Mouse (Mus musculus) liver (tissue): Measurements from ENCODE around the gene Dgkg.
A peak's percentile ranks its signal among the peaks of the same experiment; 100 is the strongest.

Source experiments
- DNase-seq: peaks from one replicate; pipeline ENCODE4 v3.0.0-alpha.2; 2020; ENCODE audit warnings: mixed read lengths

Gene Dgkg

DNA sequence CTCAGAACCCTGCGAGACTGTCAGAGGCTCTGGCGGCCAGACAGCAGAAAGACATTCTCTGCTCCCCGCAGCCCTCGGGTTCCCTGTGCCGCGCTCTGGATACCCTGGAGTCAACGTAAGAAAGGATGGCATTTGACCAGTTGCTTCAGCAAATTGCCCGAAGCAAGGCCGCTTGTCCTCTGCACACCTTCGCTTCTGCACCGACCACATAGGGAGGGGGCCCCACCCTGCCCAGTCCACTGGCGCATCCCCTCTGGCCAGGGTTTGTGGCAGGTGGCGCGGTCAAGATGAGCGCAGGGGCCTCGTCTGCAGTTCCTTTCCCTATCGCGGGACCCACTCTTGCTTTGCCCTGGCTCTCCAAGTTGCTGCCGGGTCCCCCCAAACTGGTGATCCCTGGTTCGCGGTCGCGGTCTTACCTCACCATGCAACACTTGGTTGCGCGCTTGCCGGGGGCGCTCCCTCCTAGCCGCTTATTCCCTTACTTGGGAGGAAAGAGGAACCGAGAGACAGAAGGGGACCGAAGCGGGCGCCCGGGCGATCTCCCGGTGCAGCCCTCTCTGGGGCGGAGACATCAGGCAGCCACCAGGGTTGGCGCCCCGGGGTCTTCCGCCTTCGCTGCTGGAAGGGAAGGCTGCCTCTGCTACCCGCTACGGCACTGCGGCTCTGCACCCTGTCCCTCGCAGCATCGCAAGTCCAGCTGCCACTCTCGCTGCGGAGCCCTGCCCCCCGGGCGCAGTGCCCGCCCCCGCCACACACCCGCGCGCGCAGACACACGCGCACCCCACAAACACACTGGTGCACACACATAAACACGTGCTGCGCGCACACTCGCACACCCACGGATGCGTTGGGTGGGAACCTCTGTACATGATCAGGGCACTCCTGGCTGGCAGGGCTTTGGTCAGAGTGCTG, at the start of gene Dgkg:
Gene Dgkg (minus strand): TSS at position 689 of the 912 bp plus-strand sequence.
- DNase-seq, result peak; percentile 48

GRCm38 (mm10) chr16:22704946-22705345, 47.9 kb upstream of the Dgkg start:
- no peak for DNase-seq

DNA sequence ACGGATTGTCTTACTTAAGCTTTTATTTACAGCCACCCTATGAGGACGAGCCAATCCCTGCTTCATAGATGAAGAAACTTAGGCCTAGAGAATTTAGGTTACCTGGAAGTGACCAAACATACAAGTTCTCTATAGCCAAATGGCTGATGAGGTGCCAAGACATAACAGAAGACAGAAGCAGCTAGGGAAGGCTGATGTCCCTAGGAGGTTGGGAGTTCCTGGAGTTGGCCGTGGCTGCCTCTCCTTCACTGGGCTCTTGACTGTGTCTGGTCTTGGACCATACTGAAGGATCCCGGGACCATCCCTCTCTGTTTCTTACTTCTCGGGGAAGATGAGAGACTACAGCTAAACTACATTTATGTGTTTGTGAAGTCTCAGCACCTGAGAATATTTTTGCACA, 47.1 kb upstream of the Dgkg start:
- DNase-seq, result no peak

GRCm38 (mm10) chr16:22698846-22699760, 42.1 kb upstream of the Dgkg start:
- DNase-seq, result no peak

- no peak for DNase-seq
Observed at GRCm38 (mm10) chr16:22698101-22698500, 41.1 kb upstream of the Dgkg start.

- no peak for DNase-seq
Observed at GRCm38 (mm10) chr16:22689622-22690021, 32.6 kb upstream of the Dgkg start.

GRCm38 (mm10) chr16:22687711-22688230, 30.8 kb upstream of the Dgkg start:
- no peak for DNase-seq

- no peak for DNase-seq
Observed at GRCm38 (mm10) chr16:22683605-22684004, 26.6 kb upstream of the Dgkg start.

GRCm38 (mm10) chr16:22682727-22683126, 25.7 kb upstream of the Dgkg start:
- DNase-seq, result no peak

GRCm38 (mm10) chr16:22679641-22680040, 22.6 kb upstream of the Dgkg start:
- DNase-seq, result no peak

GRCm38 (mm10) chr16:22674636-22675035, 17.6 kb upstream of the Dgkg start:
- no peak for DNase-seq

DNA sequence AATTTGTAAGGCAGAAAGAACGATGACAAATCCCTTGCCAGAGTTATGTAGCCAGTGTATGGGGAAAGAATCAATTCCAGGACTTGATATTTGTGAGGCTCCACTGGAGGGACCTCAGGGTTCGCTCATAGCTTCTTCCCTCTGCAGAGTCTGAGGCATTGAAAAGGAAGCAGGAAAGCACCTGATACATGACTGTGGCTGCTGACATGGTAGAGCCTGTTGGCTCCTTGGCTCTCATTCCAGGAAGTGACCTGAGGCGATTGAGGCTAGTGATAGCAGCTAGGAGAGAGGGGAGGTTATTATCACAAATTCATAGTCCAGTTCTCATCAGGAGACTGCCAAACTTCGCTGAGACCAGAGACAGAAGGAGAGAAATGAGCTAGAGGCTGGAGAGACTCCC, 17.1 kb upstream of the Dgkg start:
- DNase-seq, result no peak

DNA sequence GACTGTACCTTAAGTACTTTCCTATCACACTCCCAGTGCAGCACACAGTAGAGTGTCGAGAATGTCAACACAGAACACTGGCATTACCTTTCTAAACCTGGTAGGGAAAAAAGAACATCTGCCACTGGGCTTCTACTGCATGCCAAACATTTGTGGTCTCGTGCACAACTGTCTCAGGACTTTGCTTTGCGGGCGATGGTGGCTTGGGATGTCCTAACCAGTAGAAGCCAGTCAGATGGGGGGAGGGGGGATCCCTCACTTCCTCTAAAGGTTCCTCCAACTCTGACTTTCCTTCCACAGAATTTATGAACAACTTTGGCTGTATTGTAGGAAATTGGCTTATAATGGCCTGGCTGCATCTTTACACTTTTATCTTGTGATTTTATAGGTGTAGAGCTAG, 7.0 kb upstream of the Dgkg start:
- peak; percentile 7 for DNase-seq

GRCm38 (mm10) chr16:22663136-22663535, 6.1 kb upstream of the Dgkg start:
- no peak for DNase-seq

GRCm38 (mm10) chr16:22661076-22661475, 4.1 kb upstream of the Dgkg start:
- no peak for DNase-seq

DNA sequence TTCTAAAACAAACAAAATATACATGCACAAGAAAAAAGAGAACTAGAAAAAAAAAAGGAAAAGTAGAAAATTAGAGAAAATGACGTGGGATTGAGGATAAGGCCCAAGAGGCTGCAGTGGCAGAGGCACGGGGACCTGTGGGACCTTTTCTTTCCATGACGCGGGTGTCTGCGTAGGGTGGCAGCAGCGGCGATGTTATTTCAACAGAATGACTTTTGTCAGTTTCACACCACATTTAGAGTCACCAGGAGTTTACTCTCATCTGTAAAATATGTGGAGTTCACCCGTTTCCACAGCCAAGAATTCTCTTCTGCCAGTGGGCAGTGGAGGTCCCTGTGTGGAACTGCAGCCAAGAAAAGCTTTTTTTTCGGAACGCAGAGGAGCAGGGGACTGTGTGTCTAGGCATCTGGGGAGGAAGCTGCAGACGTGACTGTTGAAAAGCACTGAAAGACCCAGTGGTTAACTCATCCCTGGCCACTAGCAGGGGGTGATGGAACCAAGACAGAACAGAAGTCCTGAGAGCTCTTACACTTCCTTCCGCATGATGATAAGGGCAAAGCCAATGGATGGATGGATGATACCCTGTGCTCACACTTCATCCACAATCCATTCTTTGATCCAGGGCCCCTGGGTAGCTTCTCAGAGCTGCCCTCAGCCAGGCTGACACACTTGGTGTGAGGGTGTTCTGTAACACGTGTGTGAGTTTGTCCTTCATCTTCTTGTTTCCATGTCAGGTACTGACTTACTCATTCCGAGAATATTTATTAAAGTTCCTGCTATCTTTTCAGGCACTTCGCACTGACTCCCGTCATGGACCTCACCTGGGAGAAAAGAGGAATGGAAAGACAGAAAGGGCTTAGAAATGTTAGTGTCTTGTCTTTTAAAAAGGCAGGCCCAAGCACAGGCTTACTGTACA, 1.1 kb upstream of the Dgkg start:
- no peak for DNase-seq

GRCm38 (mm10) chr16:22655812-22656211, 1.2 kb downstream of the Dgkg start:
- DNase-seq, result no peak

- DNase-seq, result no peak
Observed at GRCm38 (mm10) chr16:22655223-22655622, 1.8 kb downstream of the Dgkg start.

GRCm38 (mm10) chr16:22654477-22654835, 2.6 kb downstream of the Dgkg start:
- DNase-seq, result peak; percentile 19

DNA sequence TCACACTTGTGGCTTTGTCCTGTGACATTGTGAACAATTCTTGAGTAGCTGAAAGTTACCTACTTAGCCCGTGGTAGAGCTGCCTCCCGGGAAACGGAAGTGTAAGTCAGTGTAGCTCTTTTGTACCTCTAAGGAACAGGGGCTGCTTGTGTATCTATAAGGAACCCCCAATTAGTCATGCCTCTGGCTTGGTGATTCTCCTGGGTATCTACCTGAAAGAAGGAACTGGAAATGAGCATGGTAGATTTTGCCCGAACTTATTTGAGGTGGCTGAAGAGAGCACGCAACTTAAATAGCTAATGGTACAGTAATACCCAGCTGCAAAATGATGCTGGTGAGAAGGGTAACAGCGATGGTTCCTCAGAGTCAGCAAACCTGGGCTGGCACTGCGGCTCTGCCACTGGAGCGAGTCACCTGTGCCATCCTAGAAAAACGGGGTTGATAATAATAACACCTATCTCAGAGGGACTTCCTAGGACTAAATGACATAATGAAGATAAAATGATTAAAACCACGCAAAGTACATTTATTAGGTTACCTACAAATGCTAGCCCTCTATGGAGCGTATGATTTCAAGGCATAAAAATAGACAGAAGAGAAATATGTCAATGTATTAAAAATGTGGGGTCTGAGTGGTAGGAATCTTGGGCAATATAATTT, 3.1 kb downstream of the Dgkg start:
- DNase-seq, result no peak

DNA sequence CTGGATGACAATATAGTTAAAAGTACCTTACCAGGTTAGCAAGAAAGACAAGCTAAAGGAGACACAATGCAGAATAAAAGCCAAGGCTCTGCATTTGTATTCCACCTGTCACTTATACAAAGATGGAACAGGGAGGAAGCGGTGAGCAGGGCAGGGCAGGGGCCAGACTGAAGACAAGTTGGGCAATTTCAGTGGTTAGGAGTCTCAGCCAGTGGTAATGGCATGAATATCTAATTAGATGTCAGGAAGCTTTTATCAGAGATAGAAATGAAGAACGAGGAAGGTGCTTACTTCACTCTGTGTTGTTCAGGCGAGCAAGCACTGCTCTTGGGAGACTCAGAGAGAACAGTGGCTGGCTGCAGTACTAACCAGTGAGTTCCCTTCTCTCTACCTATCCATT, 5.8 kb downstream of the Dgkg start:
- DNase-seq, result no peak

GRCm38 (mm10) chr16:22645256-22645655, 11.8 kb downstream of the Dgkg start:
- no peak for DNase-seq
